Mouse (Mus musculus) lung, postnatal 4 days (tissue): ENCODE data around the gene Nbas.

Experiments
- DNase-seq, 2 experiments: peaks; one replicate each; pipeline ENCODE4 v3.0.0; 2021

The Nbas gene

DNA sequence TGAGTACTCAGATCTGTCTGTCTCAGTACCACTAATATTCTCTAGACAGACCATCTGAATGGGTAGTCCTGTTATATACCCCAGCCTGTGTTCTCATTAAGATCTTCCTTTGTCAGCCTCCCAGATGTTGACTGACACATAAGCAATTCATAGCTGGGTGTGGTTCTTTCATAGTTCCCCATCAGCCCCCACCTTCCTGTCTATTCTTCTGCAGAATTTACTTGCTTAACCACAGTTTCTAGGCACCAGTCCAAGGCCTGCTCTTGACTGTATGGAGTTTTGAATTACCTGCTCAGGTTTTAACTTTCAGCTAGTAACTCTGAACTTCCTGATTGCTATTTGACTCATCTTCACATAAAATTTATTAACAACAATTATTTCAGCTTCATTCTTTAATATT lies 141.3 kb downstream of the Nbas start:
- no peak for DNase-seq

DNA sequence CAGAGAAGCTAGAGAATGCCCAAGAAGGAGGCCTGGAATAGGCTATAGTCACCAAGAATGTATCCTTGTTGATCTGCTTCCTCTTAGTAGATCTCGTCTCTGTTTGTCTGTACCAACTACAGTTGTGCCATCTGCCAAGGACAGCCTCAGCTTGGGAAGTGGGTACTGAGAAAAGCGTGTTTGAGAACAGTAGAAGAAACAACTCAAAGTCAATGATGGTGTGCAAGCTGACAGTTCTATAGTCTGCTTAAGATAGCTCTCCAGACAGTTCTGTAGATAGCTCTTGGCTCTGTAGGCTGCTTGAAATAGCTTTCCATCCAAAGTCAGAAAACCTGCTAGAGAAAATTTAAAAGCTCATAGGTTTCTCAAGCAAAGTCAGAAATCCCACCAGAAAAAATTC lies 149.7 kb downstream of the Nbas start:
- DNase-seq: no peak

DNA sequence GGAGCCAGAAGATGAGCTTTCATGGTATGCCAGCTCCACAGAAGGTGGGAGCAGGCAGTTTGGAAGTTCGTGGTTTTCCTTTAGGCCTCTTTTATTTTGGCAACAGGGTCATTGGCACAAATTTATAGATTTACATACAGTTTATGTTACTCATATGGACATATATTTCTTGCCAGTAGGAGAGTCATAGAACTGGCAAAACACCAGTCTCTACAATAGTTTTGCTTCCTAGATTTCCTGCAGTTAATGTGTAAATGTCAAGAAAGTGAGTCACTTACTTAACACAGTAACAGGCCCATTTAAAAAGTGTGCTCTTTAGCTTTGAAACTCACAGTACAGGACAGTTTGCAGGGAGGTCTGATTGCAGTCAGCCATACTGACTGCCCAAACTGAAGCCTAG lies 161.3 kb downstream of the Nbas start:
- DNase-seq: no peak

GRCm38 (mm10) chr12:13444653-13445431 lies 175.9 kb downstream of the Nbas start:
- no peak for DNase-seq

DNA sequence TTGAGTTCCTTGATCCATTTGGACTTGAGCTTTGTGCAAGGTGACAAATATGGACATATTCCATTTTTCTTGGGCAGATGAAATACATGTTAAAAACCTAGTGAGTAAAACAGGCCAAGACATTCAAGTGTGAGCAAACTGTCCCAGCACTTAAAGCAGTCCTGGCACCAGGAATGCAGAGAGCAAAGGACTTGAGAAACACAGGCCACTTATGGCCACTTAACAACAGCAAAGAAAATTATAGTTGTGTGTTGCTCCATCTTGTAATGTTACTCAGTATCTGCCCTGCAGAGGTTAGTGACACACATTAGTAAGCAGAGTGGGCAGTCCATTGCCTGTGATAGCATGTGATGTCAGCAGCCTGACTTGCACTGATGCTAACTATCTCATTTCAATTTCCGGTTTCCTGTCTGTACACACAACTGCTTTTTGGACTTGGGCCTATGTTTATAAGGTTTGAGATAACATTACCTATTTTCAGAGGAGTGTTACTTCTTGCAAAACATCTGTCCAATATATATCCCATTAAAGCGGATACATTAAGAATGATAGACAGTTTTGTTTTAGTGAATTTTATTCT lies 176.6 kb downstream of the Nbas start:
- DNase-seq: peak in 1 of 2 experiments; percentile 7

GRCm38 (mm10) chr12:13448916-13449315 lies 180.0 kb downstream of the Nbas start:
- no peak for DNase-seq

DNA sequence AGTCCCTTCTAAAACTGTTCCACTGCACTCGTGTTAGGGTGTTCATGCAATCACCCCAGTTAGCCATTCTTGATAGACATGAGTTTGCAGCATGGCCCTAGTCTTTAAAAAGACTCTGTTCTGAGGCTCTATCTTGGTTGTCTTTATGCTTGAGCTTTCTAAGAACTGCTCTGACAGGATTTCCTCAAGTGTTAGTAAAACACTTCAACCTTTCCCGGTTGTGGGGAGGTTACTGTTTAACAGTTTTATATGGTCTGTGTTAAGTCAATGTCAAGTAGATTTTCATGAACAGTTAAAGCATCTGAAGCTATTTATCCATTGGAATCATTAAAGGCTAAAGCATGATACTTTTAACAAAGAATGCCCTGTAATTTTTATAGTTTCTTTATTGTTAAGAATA lies 183.1 kb downstream of the Nbas start:
- no peak for DNase-seq

DNA sequence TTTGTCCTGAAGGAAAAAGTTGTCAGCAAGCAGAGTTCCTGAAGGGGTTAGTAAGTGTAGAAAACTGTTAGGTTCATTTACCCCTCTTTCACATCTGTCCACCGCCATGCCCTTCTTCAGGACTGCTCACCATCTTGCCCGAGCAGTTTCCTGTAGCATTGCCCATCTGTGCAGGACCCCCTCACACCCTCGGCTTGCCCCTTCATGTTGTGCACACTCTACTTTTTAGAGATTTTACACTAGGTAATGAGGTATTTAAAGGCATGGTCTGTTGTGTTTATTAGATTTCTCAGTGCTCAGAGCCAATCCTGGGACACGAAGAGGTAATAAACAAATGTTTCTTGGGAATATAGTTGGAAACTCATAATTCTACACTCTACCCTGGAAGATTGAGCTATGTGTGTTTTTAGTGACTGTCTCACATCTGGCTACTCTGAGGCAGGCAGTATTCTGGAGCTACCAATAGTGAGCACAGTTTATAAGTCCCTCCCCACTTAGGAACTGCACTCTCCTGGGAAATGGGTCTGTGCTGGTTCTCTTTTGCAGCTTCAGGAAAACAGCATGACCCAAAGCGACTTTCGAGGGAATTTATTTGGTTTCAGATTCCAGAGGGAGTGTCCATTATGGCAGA lies 191.4 kb downstream of the Nbas start:
- no peak for DNase-seq

DNA sequence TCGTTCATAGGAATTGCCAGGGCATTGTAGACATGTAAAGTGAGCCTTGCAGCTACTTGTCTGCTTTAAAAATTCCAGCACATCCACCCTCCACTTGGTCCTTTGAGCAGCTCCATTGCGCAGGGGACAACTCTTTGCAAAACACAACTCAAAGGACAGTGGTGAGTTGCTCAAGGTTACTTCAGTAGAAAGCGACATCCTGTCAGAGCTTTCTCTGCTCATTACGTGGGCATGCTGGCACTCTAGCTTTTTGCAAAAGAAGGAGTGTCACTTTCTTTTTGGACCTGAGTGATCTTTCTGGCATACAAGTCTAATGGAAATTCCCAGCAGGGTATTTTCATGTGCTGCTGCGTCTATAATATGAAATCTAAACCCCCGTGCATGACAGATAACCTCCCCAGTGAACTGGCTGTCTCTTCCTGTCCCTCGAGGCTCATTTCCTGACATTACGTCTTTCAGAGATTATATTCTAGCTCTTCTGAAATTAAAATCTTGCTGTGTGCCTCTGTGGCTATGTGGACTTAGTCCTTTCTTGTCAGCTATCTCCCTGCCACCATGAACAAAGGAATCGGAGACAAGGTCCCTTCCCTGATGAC lies 192.7 kb downstream of the Nbas start:
- no peak for DNase-seq

DNA sequence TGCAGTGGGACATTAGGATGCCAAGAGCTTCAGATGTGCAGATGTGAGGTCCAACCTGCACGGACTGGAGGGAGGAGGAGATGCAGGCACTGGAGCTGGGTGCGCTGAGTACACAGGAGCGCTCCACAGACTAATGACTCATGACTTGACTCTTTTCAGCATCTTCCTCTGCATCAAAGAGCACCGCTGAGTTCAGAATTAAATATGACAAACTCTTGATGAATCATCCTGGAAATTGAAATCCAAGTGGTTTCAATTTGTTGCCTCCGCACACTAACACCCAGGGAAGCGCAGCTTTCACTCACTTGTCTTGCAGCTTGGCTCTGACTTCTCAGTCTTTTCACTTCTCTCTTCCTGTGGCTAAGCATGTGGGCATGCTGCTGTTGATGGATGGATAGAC lies 193.5 kb downstream of the Nbas start:
- DNase-seq: no peak

GRCm38 (mm10) chr12:13465554-13465953 lies 196.6 kb downstream of the Nbas start:
- no peak for DNase-seq

DNA sequence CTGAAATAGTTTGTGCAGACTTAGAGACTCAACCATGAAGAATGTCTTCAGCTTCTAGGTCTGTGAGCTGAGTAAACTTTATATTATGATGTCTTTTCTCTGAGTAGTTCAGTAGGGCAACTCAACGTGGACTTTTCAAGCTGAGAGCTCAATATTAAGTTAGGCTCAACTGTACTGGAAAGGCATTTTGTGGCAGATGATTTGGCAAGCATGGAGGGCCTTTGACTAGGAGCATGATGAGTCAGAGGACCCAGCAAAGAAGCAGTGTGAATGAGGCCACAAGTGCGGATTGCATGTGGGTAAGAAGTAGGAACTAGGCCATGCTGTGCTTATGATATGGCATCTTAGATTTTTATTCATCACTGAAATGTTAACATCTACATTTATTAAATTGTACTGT lies 205.9 kb downstream of the Nbas start:
- DNase-seq: no peak

DNA sequence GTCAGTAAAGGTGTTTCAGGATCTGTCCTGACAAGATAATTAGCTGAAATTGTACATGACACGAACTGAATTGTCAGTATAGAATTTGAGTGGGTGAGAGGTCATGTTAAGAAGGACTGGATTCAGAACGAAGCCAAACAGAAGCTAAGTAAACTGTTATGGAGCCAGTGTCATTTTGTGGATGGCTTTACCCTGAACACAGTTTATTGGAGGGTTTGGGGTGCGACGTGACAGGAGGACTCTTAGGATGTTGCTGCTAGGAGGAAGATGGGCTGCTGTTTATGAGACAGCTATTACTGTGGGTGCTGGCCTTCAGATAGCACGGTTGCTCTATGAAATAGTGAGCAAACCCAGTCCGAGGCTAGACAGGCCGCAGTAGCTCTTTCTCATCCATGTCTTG lies 210.2 kb downstream of the Nbas start:
- no peak for DNase-seq

GRCm38 (mm10) chr12:13486278-13486677 lies 217.3 kb downstream of the Nbas start:
- no peak for DNase-seq

- no peak for DNase-seq
Measured at GRCm38 (mm10) chr12:13497211-13497610, 228.3 kb downstream of the Nbas start.

- DNase-seq: no peak
Measured at GRCm38 (mm10) chr12:13499237-13499889, 230.4 kb downstream of the Nbas start.

GRCm38 (mm10) chr12:13500191-13500590 lies 231.3 kb downstream of the Nbas start:
- DNase-seq: no peak

GRCm38 (mm10) chr12:13504771-13505444 lies 236.0 kb downstream of the Nbas start:
- DNase-seq: no peak

- DNase-seq: no peak
Measured at GRCm38 (mm10) chr12:13518082-13518481, 249.1 kb downstream of the Nbas start.

- no peak for DNase-seq
Measured at GRCm38 (mm10) chr12:13519413-13519812, 250.5 kb downstream of the Nbas start.

GRCm38 (mm10) chr12:13532731-13533365 lies 263.9 kb downstream of the Nbas start:
- DNase-seq: no peak

DNA sequence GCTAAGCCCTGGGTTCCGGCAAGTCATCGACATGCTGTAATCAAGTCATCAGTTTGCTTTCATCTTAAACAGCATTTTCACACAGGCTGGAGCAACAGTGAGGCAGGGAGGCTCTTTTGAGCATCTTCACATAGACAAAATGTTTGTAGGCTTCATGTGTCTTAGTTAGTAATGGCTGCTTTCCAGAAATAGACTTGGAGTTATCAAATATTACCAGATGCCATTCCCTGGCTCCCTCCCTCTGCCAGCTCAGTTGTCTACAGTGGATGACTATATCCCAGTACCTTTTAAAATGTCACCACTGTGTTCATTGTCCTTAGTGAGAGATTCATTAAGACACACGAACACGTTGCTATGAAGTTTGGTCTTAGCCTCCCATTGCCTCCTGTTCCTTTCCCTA lies 270.2 kb downstream of the Nbas start:
- no peak for DNase-seq
